Mouse (Mus musculus) MEL (cell line): ENCODE results near the gene Rasl11b.

Experiments
- CHD2 ChIP-seq: IDR thresholded peaks from 2 replicates; pipeline ENCODE4 v1.6.1; 2011; ENCODE audit warnings: low read length, improper control_type of control experiment
- CTCF ChIP-seq, 3 experiments: IDR thresholded peaks in 2 of 3; conservative IDR thresholded peaks in 1 of 3; 2 replicates each; pipeline ENCODE4 v1.5.1; 2011 to 2012; ENCODE audit warnings: low read length in 3 of 3, low read depth in 2 of 3, mild to moderate bottlenecking in 2 of 3, improper control_type of control experiment in 1 of 3, inconsistent platforms in 1 of 3, mixed read lengths in 1 of 3, moderate library complexity in 1 of 3; ENCODE audit not compliant: control insufficient read depth in 1 of 3, insufficient read depth in 1 of 3, poor library complexity in 1 of 3, severe bottlenecking in 1 of 3
- EP300 ChIP-seq, 2 experiments: IDR thresholded peaks; 2 replicates each; pipeline ENCODE4 v1.6.1; 2011; ENCODE audit warnings: improper control_type of control experiment in 2 of 2, low read length in 2 of 2, low read depth in 1 of 2, mild to moderate bottlenecking in 1 of 2
- GABPA ChIP-seq: IDR thresholded peaks from 2 replicates; pipeline ENCODE4 v1.6.1; 2012; ENCODE audit warnings: low read depth, mild to moderate bottlenecking, inconsistent platforms, low read length, improper control_type of control experiment, moderate library complexity
- MAX ChIP-seq: IDR thresholded peaks from 2 replicates; pipeline ENCODE4 v1.6.1; 2011; ENCODE audit warnings: low read length, improper control_type of control experiment
- MAZ ChIP-seq: IDR thresholded peaks from 2 replicates; pipeline ENCODE4 v1.6.1; 2012; ENCODE audit warnings: low read depth, mild to moderate bottlenecking, inconsistent platforms, low read length, improper control_type of control experiment
- MYB ChIP-seq: IDR thresholded peaks from 2 replicates; pipeline ENCODE4 v1.6.1; 2011; ENCODE audit warnings: mild to moderate bottlenecking, low read depth, low read length, improper control_type of control experiment
- MYC ChIP-seq: IDR thresholded peaks from 2 replicates; pipeline ENCODE4 v1.6.1; 2011; ENCODE audit warnings: low read depth, mild to moderate bottlenecking, low read length, improper control_type of control experiment, moderate library complexity
- NELFE ChIP-seq: IDR thresholded peaks from 2 replicates; pipeline ENCODE4 v1.6.1; 2011; ENCODE audit warnings: low read depth, low read length, improper control_type of control experiment
- POLR2A ChIP-seq, 2 experiments: IDR thresholded peaks; 2 replicates each; pipeline ENCODE4 v1.6.1; 2011 to 2012; ENCODE audit warnings: low read length in 2 of 2, mild to moderate bottlenecking in 2 of 2, control low read depth in 1 of 2, improper control_type of control experiment in 1 of 2, low read depth in 1 of 2, moderate library complexity in 1 of 2; ENCODE audit not compliant: control insufficient read depth in 1 of 2, insufficient read depth in 1 of 2, poor library complexity in 1 of 2
- POLR2AphosphoS5 ChIP-seq: IDR thresholded peaks from 2 replicates; pipeline ENCODE4 v1.6.1; 2012; ENCODE audit warnings: low read depth, borderline replicate concordance, mild to moderate bottlenecking, inconsistent platforms, low read length, moderate library complexity, mixed read lengths
- TCF12 ChIP-seq: IDR thresholded peaks from 2 replicates; pipeline ENCODE4 v1.6.1; 2014; ENCODE audit warnings: low read depth, mild to moderate bottlenecking, inconsistent platforms, low read length, improper control_type of control experiment, moderate library complexity
- UBTF ChIP-seq: IDR thresholded peaks from 2 replicates; pipeline ENCODE4 v1.6.1; 2012; ENCODE audit warnings: low read depth, mild to moderate bottlenecking, inconsistent platforms, low read length, improper control_type of control experiment, moderate library complexity, borderline replicate concordance; ENCODE audit not compliant: insufficient read depth
- ZNF384 ChIP-seq: IDR thresholded peaks from 2 replicates; pipeline ENCODE4 v1.6.1; 2012; ENCODE audit warnings: low read depth, mild to moderate bottlenecking, inconsistent platforms, low read length, improper control_type of control experiment

DNA sequence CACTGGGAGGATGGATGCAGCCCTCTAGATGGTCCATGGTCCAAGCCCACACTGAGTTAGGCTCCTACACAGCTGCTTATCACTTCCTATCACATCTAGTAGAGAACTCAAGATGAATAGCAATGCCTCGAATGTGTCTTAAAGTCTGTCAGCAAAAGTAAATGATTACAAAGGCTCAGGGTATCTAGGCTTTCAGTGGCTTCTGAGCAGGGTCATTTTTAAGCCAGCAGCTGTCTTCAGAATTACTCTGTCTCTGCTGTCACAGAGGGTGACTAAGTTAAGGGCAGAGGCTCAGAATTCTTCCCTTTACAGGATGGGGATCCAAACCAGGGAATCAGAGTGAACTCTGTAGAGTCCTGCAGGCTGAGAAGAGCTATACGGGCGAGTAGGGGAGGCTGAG lies 51.9 kb downstream of the Rasl11b start:
- TF ChIP-seq NELFE (no peak), MAZ (no peak), POLR2A (IDR thresholded peaks at IDR 0.05; ENCODE audit: control insufficient read depth in 1 of 2, insufficient read depth in 1 of 2, low read depth in 1 of 2, low read length in 2 of 2, poor library complexity in 1 of 2) (no peak), CTCF (IDR thresholded peaks at IDR 0.05 in 2 of 3, conservative IDR thresholded peaks at IDR 0.05 in 1 of 3; ENCODE audit: control insufficient read depth in 1 of 3, insufficient read depth in 1 of 3, low read depth in 2 of 3, low read length in 3 of 3, poor library complexity in 1 of 3, severe bottlenecking in 1 of 3) (no peak), MAX (no peak), TCF12 (no peak), ZNF384 (no peak), EP300 (IDR thresholded peaks at IDR 0.05; ENCODE audit: low read depth in 1 of 2, low read length in 2 of 2) (no peak), MYC (no peak), UBTF (no peak), CHD2 (no peak), MYB (no peak), GABPA (no peak), POLR2AphosphoS5 (no peak)
